Mouse (Mus musculus) small intestine, adult 2 months (tissue): ENCODE data around the gene Cfap97. TPM values are rescaled to one million over a fixed set of nuclear protein-coding genes. Genes with fewer than 3 reads are reported as not detected.

ENCODE experiments used
- H3K27ac ChIP-seq: fragments of 200-500 bp; 2 replicates; pipeline ENCODE4 v1.5.1; 2012; ENCODE audit warnings: low read depth, low read length, control low read depth, inconsistent platforms; ENCODE audit not compliant: insufficient read depth
- H3K27me3 ChIP-seq: fragments of 200-500 bp; 2 replicates; pipeline ENCODE4 v1.6.1; 2012; ENCODE audit warnings: mild to moderate bottlenecking, moderate library complexity, low read length, inconsistent platforms; ENCODE audit not compliant: control insufficient read depth, insufficient read depth
- H3K36me3 ChIP-seq: fragments of 200-500 bp; 2 replicates; pipeline ENCODE4 v1.6.1; 2012; ENCODE audit warnings: mild to moderate bottlenecking, low read length, control low read depth, inconsistent platforms; ENCODE audit not compliant: control insufficient read depth, insufficient read depth
- H3K4me1 ChIP-seq: fragments of 200-500 bp; 2 replicates; pipeline ENCODE4 v1.6.1; 2012; ENCODE audit warnings: low read length, inconsistent platforms, mixed read lengths; ENCODE audit not compliant: control insufficient read depth, insufficient read depth, insufficient read length
- H3K4me3 ChIP-seq: fragments of 200-500 bp; 2 replicates; pipeline ENCODE4 v1.5.1; 2012; ENCODE audit warnings: low read depth, mild to moderate bottlenecking, control low read depth, inconsistent platforms, low read length, moderate library complexity
- CTCF ChIP-seq: fragments of 200-500 bp; IDR thresholded peaks from 2 replicates; pipeline ENCODE4 v1.5.1; 2012; ENCODE audit warnings: low read depth, mild to moderate bottlenecking, control low read depth, inconsistent platforms, low read length, moderate library complexity, mixed read lengths; ENCODE audit not compliant: insufficient replicate concordance, insufficient read length; ENCODE audit errors: extremely low read depth
- POLR2A ChIP-seq: fragments of 200-500 bp; IDR thresholded peaks from 2 replicates; pipeline ENCODE4 v1.6.1; 2012; ENCODE audit warnings: low read depth, mild to moderate bottlenecking, control low read depth, inconsistent platforms, low read length, moderate library complexity
- WGBS: fragments of 180-500 bp; shearing (Covaris S2); methylation state at CpG from one replicate; pipeline ENCODE4 v1.1.7; 2018; 5-methylcytosine and 5-hydroxymethylcytosine counted together
- polyA plus RNA-seq: library from polyadenylated mRNA; depleted of rRNA; stranded (reverse); fragments of >200 nt; gene quantifications from 2 replicates; pipeline ENCODE4 v1.2.3, GENCODE M21; 2012

The Cfap97 gene
- polyA plus RNA-seq, 1 experiment = 1.7 TPM

DNA sequence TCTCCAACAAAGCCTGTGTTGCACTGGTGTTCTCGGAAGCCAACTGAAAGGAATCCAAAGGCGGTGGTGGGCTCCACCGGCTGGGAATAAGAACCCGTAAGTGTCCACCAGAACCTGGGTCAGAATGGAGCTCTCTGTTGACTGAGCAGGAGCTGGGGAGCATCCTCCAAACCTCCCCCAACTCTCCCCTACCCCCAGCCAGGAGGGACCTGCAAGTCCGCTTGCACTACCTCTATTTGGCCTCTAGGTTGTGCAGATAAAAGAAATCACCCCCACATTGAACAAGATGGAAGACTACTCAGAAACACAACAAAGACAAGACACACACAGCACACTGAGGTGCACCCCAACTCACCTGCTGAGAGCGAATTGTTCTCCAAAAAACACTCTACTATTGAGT, 50.8 kb downstream of the Cfap97 start:
- H3K27ac ChIP-seq = no peak overlapping the region
- no peak overlapping the region for H3K4me3 ChIP-seq
- peaks cover 5% of the 10 kb centered on the region; the same call in 1 of the 2 replicates for H3K36me3 ChIP-seq
- WGBS = 90% methylated on average over 6 of the region's 6 CpGs
- no peaks in the 10 kb centered on the region for H3K4me1 ChIP-seq
- TF ChIP-seq CTCF (no peak), POLR2A (no peak)
- H3K27me3 ChIP-seq = no peaks in the 10 kb centered on the region

- H3K27ac ChIP-seq = no peak overlapping the region
- H3K4me3 ChIP-seq = no peak overlapping the region
- H3K36me3 ChIP-seq = peaks cover 8% of the 10 kb centered on the region; the same call in 1 of the 2 replicates
- no peaks in the 10 kb centered on the region for H3K4me1 ChIP-seq
- WGBS = 85% methylated on average over 3 of the region's 3 CpGs
- no peaks in the 10 kb centered on the region; the same call in 1 of the 2 replicates for H3K27me3 ChIP-seq
- TF ChIP-seq POLR2A (no peak), CTCF (no peak)
Measured at GRCm38 (mm10) chr8:46204301-46204700, 52.7 kb downstream of the Cfap97 start.

GRCm38 (mm10) chr8:46204974-46205640, 53.5 kb downstream of the Cfap97 start:
- Histone ChIP-seq H3K27ac (no peak overlapping the region), H3K4me1 (no peaks in the 10 kb centered on the region), H3K27me3 (no peaks in the 10 kb centered on the region; the same call in 1 of the 2 replicates), H3K4me3 (no peak overlapping the region), H3K36me3 (peaks cover 8% of the 10 kb centered on the region; the same call in 1 of the 2 replicates)
- 82% methylated on average over 9 of the region's 9 CpGs for WGBS
- TF ChIP-seq CTCF = no peak
- no peak for TF ChIP-seq POLR2A

DNA sequence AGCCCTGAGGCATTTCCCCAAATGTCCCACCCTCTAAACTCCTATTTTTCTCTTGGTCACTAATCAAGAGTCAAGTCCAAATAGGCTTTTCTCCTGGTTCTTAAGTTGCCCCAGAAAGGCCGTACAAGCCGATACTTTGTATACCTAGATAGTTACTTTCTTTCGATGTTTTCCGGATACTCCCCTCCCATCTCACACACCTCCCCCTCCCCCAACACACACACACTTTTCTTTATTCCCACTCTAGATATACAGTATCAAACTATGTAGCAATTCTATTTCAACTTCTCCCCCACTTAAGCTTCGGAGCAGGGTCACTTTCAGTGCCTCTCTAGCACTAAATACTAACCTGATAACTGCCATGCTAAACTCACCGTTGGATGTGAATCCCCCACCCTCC, 54.5 kb downstream of the Cfap97 start:
- no peak overlapping the region for H3K27ac ChIP-seq
- 90% methylated on average over 6 of the region's 6 CpGs for WGBS
- H3K27me3 ChIP-seq = peaks cover 4% of the 10 kb centered on the region; the same call in 1 of the 2 replicates
- peaks cover 2% of the 10 kb centered on the region; the same call in 1 of the 2 replicates for H3K4me1 ChIP-seq
- TF ChIP-seq CTCF (no peak), POLR2A (no peak)
- H3K36me3 ChIP-seq = peaks cover 8% of the 10 kb centered on the region; the same call in 1 of the 2 replicates
- H3K4me3 ChIP-seq = no peak overlapping the region

DNA sequence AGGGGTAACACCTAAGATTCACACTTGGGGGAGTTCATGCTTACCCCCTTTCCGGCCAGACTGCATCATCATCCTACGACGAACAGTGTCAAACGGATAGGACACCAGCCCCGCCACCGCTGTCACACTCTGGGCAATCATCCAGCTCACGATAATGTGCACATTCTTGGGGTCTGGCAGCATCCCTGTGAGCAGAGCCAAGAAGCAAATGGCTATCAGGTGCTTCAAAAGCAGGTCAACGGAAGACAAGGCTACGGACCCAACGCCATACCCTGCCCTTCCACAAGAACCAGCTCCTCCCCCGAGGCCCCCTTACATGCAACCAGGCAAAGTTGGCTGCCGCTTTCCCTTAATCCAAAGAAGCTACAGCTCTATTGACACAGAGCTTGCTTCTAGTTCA, 56.8 kb downstream of the Cfap97 start:
- H3K36me3 ChIP-seq = peaks cover 8% of the 10 kb centered on the region; the same call in 1 of the 2 replicates
- 85% methylated on average over 12 of the region's 12 CpGs for whole genome bisulfite sequencing
- no peak overlapping the region for H3K27ac ChIP-seq
- peaks cover 2% of the 10 kb centered on the region; the same call in 1 of the 2 replicates for H3K4me1 ChIP-seq
- H3K4me3 ChIP-seq = no peak overlapping the region
- no peak for TF ChIP-seq POLR2A
- no peak for TF ChIP-seq CTCF
- peaks cover 4% of the 10 kb centered on the region; the same call in 1 of the 2 replicates for H3K27me3 ChIP-seq

- peak overlapping the region; percentile 2; the same call in 1 of the 2 replicates for H3K4me3 ChIP-seq
Measured at GRCm38 (mm10) chr8:46209057-46209456, 57.5 kb downstream of the Cfap97 start.

GRCm38 (mm10) chr8:46210404-46211315, 59.1 kb downstream of the Cfap97 start, which contains the start of gene Slc25a4:
TSS of gene Slc25a4 (minus strand) at chr8:46211284.
- peak within 1 kb of the TSS; percentile 86 for H3K4me3 ChIP-seq
- peak within 1 kb of the TSS; percentile 67 for H3K27ac ChIP-seq
- peaks cover 4% of the 10 kb centered on the region; the same call in 1 of the 2 replicates for H3K27me3 ChIP-seq
- TF ChIP-seq CTCF = no peak
- peak; percentile 87 for TF ChIP-seq POLR2A
- 1% methylated on average over 84 of the region's 84 CpGs for WGBS
- peaks cover 2% of the 10 kb centered on the region; the same call in 1 of the 2 replicates for H3K4me1 ChIP-seq
- H3K36me3 ChIP-seq = peaks cover 8% of the 10 kb centered on the region; the same call in 1 of the 2 replicates

More at GRCm38 (mm10) chr8:46209057-46209456, 57.5 kb downstream of the Cfap97 start:
- TF ChIP-seq POLR2A (no peak), CTCF (no peak)
- 91% methylated on average over 15 of the region's 15 CpGs for WGBS
- H3K4me1 ChIP-seq = peaks cover 2% of the 10 kb centered on the region; the same call in 1 of the 2 replicates
- H3K27ac ChIP-seq = no peak overlapping the region
- H3K36me3 ChIP-seq = peaks cover 8% of the 10 kb centered on the region; the same call in 1 of the 2 replicates
- H3K27me3 ChIP-seq = peaks cover 4% of the 10 kb centered on the region; the same call in 1 of the 2 replicates
